Mouse (Mus musculus) WW6 (cell line): ENCODE data around the gene Unkl.
"Not testable (repeated sequence)": the region's sequence is repeated elsewhere in the genome, so short reads cannot be mapped to it uniquely, and the experiment has no call there.

Experiments
- DNase-seq: peaks from one replicate; pipeline ENCODE4 v3.0.0-alpha.2; 2013; ENCODE audit warnings: low read depth, low spot score

Gene Unkl

GRCm38 (mm10) chr17:25219492-25220295, 31.5 kb downstream of the Unkl start:
- DNase-seq = no peak

GRCm38 (mm10) chr17:25220746-25221145, 32.5 kb downstream of the Unkl start:
- DNase-seq = no peak

GRCm38 (mm10) chr17:25221821-25222503, 33.8 kb downstream of the Unkl start:
- DNase-seq = no peak

DNA sequence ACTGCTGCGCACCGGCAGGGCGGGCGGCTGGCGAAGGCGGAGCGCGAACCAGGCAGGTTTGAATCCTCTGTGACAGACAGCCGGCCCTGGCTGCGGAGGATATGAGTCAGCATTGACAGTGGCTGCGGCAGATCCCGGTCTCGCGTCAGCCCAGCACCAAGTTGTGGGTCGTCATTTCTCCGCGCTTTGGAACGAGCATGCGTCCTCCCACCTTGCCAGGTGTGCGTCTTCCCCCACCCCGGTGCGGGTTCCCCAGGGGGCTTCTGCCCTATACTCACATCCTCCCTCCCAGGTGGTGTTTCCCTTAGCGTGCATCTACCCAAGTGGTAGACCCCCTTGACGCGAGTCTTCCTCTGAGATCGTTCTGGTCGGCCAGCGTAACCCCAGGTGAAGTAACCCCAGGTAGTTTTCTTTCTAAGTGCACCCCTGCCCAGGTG, 34.3 kb downstream of the Unkl start:
- not testable (repeated sequence) for DNase-seq

- no peak for DNase-seq
Observed at GRCm38 (mm10) chr17:25222951-25223601, 34.9 kb downstream of the Unkl start.

- DNase-seq = no peak
Observed at GRCm38 (mm10) chr17:25224586-25225222, 36.5 kb downstream of the Unkl start.

DNA sequence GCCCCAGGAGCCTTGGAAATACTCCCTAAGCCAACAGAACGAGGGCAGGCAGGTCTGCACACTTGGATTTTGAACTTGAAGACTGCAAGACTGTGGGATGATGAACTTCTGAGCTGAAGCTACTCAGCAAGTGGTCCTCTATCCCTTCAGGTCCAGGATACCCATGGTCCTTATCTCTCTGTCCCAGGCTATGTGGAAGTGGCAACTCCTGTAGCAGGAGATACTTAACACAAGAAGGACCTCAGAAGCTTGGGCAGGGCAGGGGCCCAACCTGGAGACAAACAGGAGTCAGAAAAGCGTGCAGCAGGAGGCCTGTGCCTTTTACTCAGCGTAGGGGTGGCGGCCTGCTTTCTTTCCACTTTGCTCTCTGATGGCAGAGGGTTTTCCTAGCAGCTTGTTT, 37.5 kb downstream of the Unkl start:
- no peak for DNase-seq

DNA sequence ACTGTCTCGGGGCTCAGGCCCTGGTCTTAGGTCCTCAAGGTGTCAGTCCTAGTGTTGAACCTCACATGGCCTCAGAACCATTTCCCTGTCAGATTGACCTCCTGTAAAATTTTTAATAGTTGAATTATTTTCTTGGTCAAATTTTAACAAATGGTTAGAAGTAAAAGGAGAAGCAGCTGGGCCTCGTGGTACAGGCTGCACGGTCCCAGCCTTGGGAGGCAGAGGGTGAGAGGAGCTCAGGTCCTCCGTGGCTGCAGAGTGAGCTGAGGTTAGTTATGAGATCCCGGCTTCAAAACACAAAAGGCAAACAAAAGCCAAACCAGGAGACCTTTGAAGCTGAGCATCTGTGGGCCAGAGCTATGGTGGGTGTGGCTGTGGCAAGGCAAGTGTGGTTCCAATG, 39.8 kb downstream of the Unkl start:
- no peak for DNase-seq

- DNase-seq = not testable (repeated sequence)
Observed at GRCm38 (mm10) chr17:25230014-25230655, 41.9 kb downstream of the Unkl start.

GRCm38 (mm10) chr17:25230700-25231099, 42.5 kb downstream of the Unkl start:
- no peak for DNase-seq

DNA sequence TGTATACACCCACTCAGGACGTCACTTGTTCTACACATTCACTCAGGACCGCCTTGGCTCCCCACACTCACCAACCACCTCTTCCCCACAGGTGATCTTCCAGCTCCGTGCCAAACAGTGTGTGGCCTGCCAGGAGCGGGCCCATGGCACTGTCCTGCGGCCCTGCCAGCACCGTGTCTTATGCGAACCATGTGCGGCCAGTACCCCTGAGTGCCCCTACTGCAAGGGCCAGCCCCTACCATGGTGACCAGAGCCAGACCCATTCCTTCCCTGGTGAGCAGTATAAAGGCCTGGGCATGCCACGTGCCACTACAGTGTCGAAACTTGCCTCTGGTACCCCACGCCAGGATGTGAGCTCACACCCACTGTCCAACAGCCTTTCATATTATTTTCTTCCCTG, 43.4 kb downstream of the Unkl start:
- not testable (repeated sequence) for DNase-seq

DNA sequence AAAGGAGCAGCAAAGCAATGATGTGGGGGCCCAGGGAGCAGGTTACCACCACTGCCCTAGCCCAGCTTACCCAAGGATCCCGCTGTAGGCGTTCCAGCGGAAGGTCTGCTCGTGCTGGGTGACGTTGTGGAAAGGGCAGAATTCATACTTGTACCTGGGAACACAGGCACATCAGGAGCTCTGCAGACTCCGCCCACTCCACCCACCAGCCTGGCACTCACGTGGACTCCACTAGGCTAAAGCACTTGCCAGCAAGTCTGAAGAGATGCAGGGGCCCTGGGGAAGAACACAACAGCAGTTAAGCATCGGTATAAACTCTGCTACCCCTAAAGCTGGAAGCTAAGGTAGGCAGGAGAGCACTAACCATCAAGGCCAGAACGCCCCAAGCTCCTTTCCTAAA, 47.4 kb downstream of the Unkl start:
- no peak for DNase-seq

- peak; percentile 76 for DNase-seq
Observed at GRCm38 (mm10) chr17:25239695-25240636, 51.8 kb downstream of the Unkl start, which contains the start of the genes Gnptg and Tsr3. Gene Gnptg (minus strand): TSS chr17:25240124. Gene Tsr3 (plus strand): TSS chr17:25240170.

GRCm38 (mm10) chr17:25243131-25243780, 55.1 kb downstream of the Unkl start:
- no peak for DNase-seq

GRCm38 (mm10) chr17:25244239-25244638, 56.0 kb downstream of the Unkl start:
- DNase-seq = no peak

DNA sequence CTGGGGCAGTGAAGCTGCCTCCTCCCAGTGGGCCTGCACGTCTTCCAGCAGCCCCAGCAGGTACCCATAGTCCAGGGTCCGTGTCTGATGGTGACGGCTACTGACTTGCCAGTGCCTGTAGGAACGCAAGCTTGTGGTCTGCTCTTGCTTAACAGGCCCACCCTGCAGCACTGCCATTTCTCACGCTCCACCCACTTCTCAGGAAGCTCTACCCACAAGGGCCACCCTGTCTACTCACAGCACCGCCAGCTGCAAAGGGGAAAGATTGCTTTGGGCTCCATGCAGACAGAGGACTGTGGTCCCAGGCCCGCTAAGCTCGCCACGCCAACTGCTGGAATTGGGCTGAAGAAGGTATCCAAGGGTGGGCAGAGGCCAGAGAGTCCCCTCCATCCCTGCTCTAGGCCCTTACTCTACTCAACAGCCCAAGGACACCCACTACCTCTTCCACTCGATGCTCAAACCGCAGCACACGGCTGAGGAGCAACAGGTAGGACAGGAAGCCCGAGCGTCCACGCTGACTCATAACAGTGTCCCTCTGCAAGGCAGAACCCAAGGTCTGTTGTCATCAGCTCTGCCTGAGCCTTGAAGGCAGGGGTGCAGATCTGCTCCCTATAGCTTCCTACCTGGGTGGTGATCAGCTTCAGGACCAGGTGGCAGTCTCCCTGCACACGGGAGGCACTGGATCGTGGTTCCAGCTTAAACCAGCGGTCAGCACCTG, 60.0 kb downstream of the Unkl start:
- DNase-seq = no peak

GRCm38 (mm10) chr17:25250181-25250835, 62.1 kb downstream of the Unkl start:
- DNase-seq = no peak

- no peak for DNase-seq
Observed at GRCm38 (mm10) chr17:25252643-25253042, 64.4 kb downstream of the Unkl start.

DNA sequence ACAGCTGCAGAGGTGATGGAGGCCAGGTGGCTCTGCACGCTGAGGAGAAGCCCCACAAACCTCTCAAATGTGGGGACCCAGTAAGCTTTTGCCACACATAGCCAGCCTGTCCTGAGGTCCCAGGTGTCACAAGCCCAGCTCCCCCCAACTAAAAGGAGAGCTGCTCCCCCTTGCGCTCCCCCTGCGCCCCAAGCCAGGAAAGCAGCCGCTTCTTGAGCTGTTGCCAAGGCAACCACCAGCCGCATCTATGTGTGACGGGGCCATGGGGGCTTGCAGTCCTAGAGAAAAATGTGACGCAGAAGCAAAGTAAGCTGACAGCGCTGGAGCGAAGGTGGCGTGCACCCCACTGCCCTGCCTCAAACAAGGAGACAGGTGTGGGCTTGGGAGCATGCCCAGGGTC, 65.6 kb downstream of the Unkl start:
- no peak for DNase-seq
